Mouse (Mus musculus): ENCODE data around the gene Sh3rf3.

GRCm38 (mm10) chr10:58907001-58907443 lies 93.9 kb downstream of the Sh3rf3 start:
- TF ChIP-seq CTCF (IDR thresholded peaks at IDR 0.05; ENCODE audit: low read depth): no peak
- TF ChIP-seq EP300 (IDR thresholded peaks at IDR 0.05; ENCODE audit: low read depth): no peak
